Mouse (Mus musculus) embryonic facial prominence, embryonic 15.5 days (tissue): Measurements from ENCODE around the gene Celf2. TPM values are rescaled to one million over a fixed set of nuclear protein-coding genes. Genes with fewer than 3 reads are reported as not detected.

Source experiments
- ATAC-seq: fragments of 200-750 bp; cut with Nextera tagmentation; 2 replicates; pipeline ENCODE4 v1.8.0; 2017; ENCODE audit warnings: low read depth, moderate TSS enrichment; ENCODE audit not compliant: insufficient number of reproducible peaks, low FRiP score, low TSS enrichment
- H3K27ac ChIP-seq: fragments of 300-500 bp; sonication (generic); replicated peaks from 2 replicates; pipeline ENCODE4 v1.5.1; 2015; ENCODE audit warnings: mild to moderate bottlenecking, inconsistent platforms
- H3K27me3 ChIP-seq: fragments of 300-500 bp; sonication (generic); 2 replicates; pipeline ENCODE4 v1.6.1; 2015; ENCODE audit warnings: inconsistent platforms
- H3K36me3 ChIP-seq: fragments of 300-500 bp; sonication (generic); 2 replicates; pipeline ENCODE4 v1.6.1; 2015; ENCODE audit warnings: mild to moderate bottlenecking, inconsistent platforms
- H3K4me1 ChIP-seq: fragments of 300-500 bp; sonication (generic); 2 replicates; pipeline ENCODE4 v1.6.1; 2015; ENCODE audit warnings: inconsistent platforms
- H3K4me2 ChIP-seq: fragments of 300-500 bp; sonication (generic); replicated peaks from 2 replicates; pipeline ENCODE4 v1.6.1; 2015; ENCODE audit warnings: mild to moderate bottlenecking, inconsistent platforms
- H3K4me3 ChIP-seq: fragments of 300-500 bp; sonication (generic); replicated peaks from 2 replicates; pipeline ENCODE4 v1.5.1; 2015; ENCODE audit warnings: mild to moderate bottlenecking, inconsistent platforms
- H3K9ac ChIP-seq: fragments of 300-500 bp; sonication (generic); 2 replicates; pipeline ENCODE4 v1.6.1; 2015; ENCODE audit warnings: inconsistent platforms
- H3K9me3 ChIP-seq: fragments of 300-500 bp; sonication (generic); replicated peaks from 2 replicates; pipeline ENCODE4 v1.6.1; 2016; ENCODE audit warnings: inconsistent platforms
- WGBS: fragments of 180-500 bp; shearing (Covaris S2); methylation state at CpG from one replicate; pipeline ENCODE4 v1.1.7; 2015; 5-methylcytosine and 5-hydroxymethylcytosine counted together
- polyA plus RNA-seq: library from polyadenylated mRNA; unstranded; fragments of >200 nt; fragmentation: Nextera tagmentation; extraction: Ambion mirVana; gene quantifications from 2 replicates; pipeline ENCODE4 v1.2.1, GENCODE M21; 2015

Celf2 gene
- polyA plus RNA-seq, 1 experiment from 2014 or later = 59.7 TPM

DNA sequence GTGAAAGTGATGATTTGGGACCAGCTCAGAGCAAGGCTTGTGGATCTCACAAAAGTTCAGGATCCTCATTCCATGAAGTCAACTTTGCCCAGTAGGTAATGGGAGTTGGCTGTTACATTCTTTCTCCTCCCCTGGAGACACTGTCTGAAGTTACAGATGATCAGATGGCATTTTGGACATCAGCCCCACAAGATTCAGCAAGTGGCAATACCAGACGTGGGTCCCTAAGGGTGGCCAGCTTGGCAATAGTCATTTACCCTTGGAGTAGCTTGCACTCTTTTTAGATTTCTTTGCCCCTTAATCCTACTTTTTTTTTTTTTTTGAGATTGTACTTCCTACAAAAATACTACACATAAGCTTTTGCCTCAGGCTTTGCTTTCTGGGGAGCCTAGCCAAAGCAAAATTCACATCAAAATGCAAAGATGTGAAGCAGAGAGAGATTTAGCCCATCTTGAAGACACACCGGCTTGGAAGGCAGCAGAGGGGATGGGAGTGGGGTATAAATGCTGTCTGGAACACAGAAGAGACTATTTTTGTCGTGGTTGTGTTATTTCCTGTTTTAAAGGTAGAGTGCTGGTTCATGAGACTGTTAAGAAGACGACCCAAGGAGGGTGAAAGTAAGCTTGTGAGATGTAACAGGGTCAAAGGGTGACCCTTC lies 397.1 kb downstream of the Celf2 start:
- H3K4me2 ChIP-seq = no peak overlapping the region
- no peaks in the 10 kb centered on the region for H3K9me3 ChIP-seq
- ATAC-seq = no peak
- H3K27ac ChIP-seq = no peak overlapping the region
- H3K4me1 ChIP-seq = no peaks in the 10 kb centered on the region
- H3K36me3 ChIP-seq = no peaks in the 10 kb centered on the region
- 40% methylated on average over 4 of the region's 4 CpGs for WGBS
- H3K27me3 ChIP-seq = no peaks in the 10 kb centered on the region
- H3K4me3 ChIP-seq = no peak overlapping the region
- no peak overlapping the region for H3K9ac ChIP-seq

DNA sequence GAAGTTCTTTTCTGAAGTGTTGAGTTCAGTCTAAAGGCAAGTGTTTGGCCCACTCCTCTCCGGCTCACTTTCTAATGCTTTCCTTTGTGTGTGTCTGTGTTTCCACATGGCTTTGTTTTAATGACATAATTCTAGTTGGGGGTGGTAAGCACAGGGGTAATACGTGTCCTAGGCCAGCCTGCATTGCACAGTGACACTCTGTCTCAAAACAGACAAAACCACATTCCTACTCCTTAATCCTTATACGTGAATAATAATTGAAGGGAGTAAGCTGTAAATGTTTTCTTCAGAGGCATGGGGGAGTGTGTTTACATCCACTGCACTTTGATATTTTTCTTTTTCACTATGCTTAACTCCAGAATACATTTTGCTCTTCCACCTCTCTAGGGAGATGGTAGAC lies 415.9 kb downstream of the Celf2 start:
- ATAC-seq = no peak
- 31% methylated on average over 3 of the region's 3 CpGs for WGBS
- no peaks in the 10 kb centered on the region for H3K36me3 ChIP-seq

DNA sequence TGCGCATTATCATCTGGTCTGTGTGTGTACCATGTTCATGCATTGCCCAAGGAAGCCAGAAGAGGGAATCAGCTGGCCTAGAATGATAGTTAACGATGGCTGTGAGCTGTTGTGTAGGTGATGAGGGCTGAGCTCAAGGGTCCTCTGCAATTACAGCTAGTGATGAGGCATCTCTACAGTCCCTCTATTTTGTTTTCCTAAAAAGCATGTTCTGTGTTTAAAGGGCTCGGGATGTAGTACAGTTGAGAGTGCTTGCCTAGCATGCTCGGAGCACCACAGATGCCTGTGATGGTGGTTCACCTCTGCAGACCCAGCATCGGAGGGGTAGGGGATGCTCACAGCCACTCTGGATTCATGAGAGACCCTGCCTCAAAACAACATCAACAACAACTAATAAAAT lies 416.7 kb downstream of the Celf2 start:
- 92% methylated on average over 5 of the region's 5 CpGs for WGBS
- H3K9ac ChIP-seq = no peak overlapping the region
- H3K9me3 ChIP-seq = no peaks in the 10 kb centered on the region
- H3K4me2 ChIP-seq = no peak overlapping the region
- no peak overlapping the region for H3K27ac ChIP-seq
- H3K4me3 ChIP-seq = no peak overlapping the region
- ATAC-seq = no peak
- H3K4me1 ChIP-seq = peaks cover 10% of the 10 kb centered on the region; the same call in 1 of the 2 replicates
- no peaks in the 10 kb centered on the region for H3K36me3 ChIP-seq
- no peaks in the 10 kb centered on the region for H3K27me3 ChIP-seq

More for the DNA sequence above, 415.9 kb downstream of the Celf2 start:
- Histone ChIP-seq H3K9me3 (no peaks in the 10 kb centered on the region), H3K27me3 (no peaks in the 10 kb centered on the region), H3K27ac (no peak overlapping the region), H3K4me1 (peaks cover 10% of the 10 kb centered on the region; the same call in 1 of the 2 replicates), H3K4me3 (no peak overlapping the region), H3K4me2 (no peak overlapping the region), H3K9ac (no peak overlapping the region)

DNA sequence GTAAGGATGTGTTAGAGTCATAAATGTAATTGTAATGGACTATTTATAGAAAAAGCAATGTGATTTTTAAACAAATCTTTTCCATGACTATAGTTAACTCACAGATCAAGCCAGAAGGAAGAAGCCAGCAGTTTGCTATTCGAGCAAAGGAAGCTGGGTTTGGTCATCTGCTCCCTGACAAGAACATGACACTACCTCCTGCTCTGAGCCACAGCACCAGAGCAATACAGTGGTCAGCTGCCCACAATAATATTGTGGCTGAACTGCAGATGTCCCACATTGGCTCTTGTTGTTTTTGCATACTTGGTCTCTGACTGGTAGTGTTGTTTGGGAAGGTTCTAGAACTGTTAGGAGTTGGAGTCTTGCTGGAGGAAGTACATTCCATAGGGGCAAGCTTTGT lies 418.9 kb downstream of the Celf2 start:
- Histone ChIP-seq H3K36me3 (no peaks in the 10 kb centered on the region), H3K27me3 (no peaks in the 10 kb centered on the region), H3K27ac (no peak overlapping the region), H3K4me2 (no peak overlapping the region), H3K4me3 (no peak overlapping the region), H3K9me3 (no peaks in the 10 kb centered on the region), H3K9ac (no peak overlapping the region), H3K4me1 (peaks cover 10% of the 10 kb centered on the region; the same call in 1 of the 2 replicates)
- no peak for ATAC-seq
- 69% methylated on average over 1 of the region's 1 CpGs for WGBS

DNA sequence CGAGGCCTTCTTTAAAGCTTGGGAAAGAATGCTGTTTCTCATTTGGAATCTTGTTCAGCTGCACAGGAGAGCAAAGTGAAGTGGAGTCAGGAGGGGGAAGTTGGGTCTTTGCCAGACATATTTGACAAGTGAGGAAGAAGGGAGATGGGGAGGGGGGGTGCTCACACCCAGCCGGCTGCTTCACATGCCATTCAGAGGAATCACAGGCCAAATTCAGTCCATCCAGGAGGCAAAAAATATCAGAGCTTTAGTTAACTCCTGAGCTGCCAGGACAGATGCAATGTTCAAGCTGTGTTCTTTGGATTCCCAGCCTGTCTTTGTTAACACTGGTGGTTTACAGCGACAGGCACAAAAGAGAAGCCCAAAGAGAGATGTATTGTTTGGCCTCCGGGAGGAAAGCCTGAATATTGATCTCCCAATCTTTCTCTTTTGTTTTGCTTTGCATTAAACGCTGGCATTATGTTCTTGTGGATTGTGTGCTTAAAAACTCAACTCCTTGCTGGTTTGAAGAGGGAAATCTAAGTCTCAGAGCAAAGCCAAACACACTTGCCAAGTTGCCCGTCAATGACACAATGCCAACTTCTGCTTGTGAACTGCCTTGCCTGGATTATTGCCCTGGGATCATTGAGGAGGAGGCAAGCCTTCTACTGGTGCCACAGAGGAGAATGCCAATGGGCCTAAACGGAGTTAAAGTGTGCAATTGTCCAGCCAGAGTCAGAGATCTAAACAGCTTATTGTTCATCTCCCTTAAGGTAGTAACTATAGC lies 420.1 kb downstream of the Celf2 start:
- H3K36me3 ChIP-seq = no peaks in the 10 kb centered on the region
- no peak overlapping the region for H3K9ac ChIP-seq
- no peaks in the 10 kb centered on the region for H3K27me3 ChIP-seq
- no peaks in the 10 kb centered on the region for H3K9me3 ChIP-seq
- peaks cover 10% of the 10 kb centered on the region; the same call in 1 of the 2 replicates for H3K4me1 ChIP-seq
- 16% methylated on average over 7 of the region's 7 CpGs for WGBS
- no peak overlapping the region for H3K4me2 ChIP-seq
- no peak overlapping the region for H3K4me3 ChIP-seq
- ATAC-seq = peak; percentile 67
- peak overlapping the region; percentile 55 for H3K27ac ChIP-seq

DNA sequence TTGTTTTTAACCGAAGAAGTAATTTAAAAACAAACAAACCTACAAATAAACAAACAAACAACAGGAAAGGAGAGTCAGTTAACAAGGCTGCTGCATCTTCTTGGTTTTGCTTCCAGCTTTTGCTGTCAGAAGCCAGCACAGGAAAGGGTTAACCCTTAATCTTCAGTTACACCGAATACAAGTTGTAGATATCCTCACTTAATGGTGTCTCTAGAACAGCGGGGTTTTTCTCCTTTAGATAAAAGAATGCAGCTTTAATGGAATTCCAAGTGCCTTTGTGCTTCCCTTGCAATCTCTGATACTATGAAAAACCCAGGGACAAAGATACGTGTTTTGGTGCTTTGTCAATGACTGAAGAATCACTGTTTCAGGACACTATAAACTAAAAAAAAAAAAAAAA lies 420.8 kb downstream of the Celf2 start:
- Histone ChIP-seq H3K4me1 (peaks cover 10% of the 10 kb centered on the region; the same call in 1 of the 2 replicates), H3K9me3 (no peaks in the 10 kb centered on the region), H3K9ac (no peak overlapping the region), H3K27ac (peak overlapping the region; percentile 55; the same call in 1 of the 2 replicates), H3K4me2 (no peak overlapping the region), H3K27me3 (no peaks in the 10 kb centered on the region), H3K36me3 (no peaks in the 10 kb centered on the region), H3K4me3 (no peak overlapping the region)
- no peak for ATAC-seq
- WGBS = 31% methylated on average over 4 of the region's 4 CpGs

DNA sequence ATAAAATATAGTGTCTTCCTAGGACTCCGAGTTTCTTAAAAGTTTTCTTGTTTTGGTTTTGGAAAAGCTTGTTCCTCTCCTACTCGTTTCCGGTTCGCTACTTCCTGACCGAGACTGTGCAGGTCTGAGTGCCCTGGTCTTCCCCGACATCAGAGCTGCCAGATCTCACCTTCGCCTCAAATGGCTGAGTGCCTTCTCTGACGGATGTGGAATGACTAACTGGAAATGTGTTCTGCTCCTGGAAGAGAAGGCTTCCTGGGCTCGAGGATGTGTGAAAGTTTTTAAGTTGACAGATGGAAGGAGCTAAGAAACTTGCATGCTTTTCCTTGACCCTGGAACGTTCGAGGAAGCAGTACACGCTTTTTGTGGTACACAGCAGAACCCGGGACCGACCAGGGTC lies 421.9 kb downstream of the Celf2 start:
- H3K4me2 ChIP-seq = no peak overlapping the region
- ATAC-seq = no peak
- H3K9me3 ChIP-seq = no peaks in the 10 kb centered on the region
- 74% methylated on average over 14 of the region's 14 CpGs for WGBS
- no peak overlapping the region for H3K4me3 ChIP-seq
- no peaks in the 10 kb centered on the region for H3K36me3 ChIP-seq
- no peak overlapping the region for H3K9ac ChIP-seq
- no peaks in the 10 kb centered on the region for H3K27me3 ChIP-seq
- H3K4me1 ChIP-seq = peaks cover 11% of the 10 kb centered on the region
- H3K27ac ChIP-seq = no peak overlapping the region

DNA sequence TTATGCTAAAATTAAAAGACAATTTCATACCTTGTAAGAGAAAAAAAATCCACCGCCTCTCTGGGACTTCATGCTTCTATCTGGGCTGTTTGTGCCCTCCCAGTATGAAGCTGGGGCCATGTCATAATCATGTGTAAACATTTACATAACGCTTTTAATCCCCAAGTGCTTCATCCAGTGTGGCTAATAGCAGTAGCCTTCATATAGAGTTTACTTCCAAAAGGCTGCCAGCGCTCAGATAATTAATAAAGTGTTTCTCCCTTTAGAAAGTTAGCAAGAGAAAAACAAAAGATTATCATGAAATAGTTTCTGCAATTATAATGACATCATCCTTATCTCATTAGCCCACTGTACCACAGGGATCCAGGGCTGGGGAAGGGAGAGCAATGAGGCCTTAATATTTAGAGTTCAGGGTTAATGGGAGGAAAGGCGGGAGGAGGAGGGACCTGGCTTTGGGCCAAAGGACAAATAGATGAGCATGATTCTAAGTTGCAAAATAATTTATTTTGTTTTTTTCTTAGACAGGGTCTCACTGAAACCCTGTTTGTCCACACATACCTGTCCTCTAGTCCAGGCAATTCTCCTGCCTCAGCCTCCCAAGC lies 425.8 kb downstream of the Celf2 start:
- whole genome bisulfite sequencing = 74% methylated on average over 4 of the region's 4 CpGs
- ATAC-seq = no peak

DNA sequence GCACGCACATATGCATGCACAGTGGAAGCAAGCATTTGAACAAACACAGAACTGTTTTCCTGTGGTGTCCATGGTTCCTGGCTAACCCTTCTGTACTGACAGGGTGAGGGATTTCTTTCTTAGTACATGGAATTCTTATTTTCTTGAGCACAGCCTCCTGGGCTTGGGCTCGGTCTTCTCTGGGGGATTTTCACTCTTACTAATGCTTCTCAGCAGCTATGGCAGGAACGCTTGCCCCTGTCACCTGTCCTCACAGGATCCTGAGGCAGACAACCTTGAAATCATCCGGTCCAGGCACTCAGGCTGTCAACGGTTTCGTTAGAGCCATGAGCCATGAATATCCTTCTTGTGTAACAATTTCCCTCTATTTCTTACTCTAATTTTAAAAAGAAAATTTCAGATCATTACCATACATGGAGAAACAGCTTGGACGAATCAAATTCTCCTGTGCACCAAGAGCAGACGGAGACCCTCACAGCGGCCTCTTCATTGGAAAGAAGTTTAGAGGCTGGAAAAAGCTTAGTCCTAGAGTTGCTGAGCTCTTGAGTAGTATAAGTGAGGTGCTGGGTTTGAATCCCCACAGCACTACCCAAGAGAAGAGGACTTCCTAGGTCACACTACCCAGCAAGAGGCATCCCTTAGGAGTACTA lies 426.9 kb downstream of the Celf2 start:
- WGBS = 52% methylated on average over 9 of the region's 9 CpGs
- no peak overlapping the region for H3K9ac ChIP-seq
- no peaks in the 10 kb centered on the region for H3K36me3 ChIP-seq
- H3K27me3 ChIP-seq = no peaks in the 10 kb centered on the region
- H3K9me3 ChIP-seq = 0 out of 2 replicates have a peak, but pooled peaks cover under 1% of the 10 kb centered on the region
- H3K4me2 ChIP-seq = no peak overlapping the region
- peaks cover 20% of the 10 kb centered on the region for H3K4me1 ChIP-seq
- 0 out of 2 replicates have a peak overlapping the region, but pooled peaks have one; percentile 17 for H3K27ac ChIP-seq
- H3K4me3 ChIP-seq = no peak overlapping the region
- ATAC-seq = no peak

More for the DNA sequence above, 425.8 kb downstream of the Celf2 start:
- Histone ChIP-seq H3K27ac (no peak overlapping the region), H3K9me3 (no peaks in the 10 kb centered on the region), H3K27me3 (no peaks in the 10 kb centered on the region), H3K36me3 (no peaks in the 10 kb centered on the region), H3K4me1 (peaks cover 20% of the 10 kb centered on the region), H3K4me3 (no peak overlapping the region), H3K4me2 (no peak overlapping the region), H3K9ac (no peak overlapping the region)

DNA sequence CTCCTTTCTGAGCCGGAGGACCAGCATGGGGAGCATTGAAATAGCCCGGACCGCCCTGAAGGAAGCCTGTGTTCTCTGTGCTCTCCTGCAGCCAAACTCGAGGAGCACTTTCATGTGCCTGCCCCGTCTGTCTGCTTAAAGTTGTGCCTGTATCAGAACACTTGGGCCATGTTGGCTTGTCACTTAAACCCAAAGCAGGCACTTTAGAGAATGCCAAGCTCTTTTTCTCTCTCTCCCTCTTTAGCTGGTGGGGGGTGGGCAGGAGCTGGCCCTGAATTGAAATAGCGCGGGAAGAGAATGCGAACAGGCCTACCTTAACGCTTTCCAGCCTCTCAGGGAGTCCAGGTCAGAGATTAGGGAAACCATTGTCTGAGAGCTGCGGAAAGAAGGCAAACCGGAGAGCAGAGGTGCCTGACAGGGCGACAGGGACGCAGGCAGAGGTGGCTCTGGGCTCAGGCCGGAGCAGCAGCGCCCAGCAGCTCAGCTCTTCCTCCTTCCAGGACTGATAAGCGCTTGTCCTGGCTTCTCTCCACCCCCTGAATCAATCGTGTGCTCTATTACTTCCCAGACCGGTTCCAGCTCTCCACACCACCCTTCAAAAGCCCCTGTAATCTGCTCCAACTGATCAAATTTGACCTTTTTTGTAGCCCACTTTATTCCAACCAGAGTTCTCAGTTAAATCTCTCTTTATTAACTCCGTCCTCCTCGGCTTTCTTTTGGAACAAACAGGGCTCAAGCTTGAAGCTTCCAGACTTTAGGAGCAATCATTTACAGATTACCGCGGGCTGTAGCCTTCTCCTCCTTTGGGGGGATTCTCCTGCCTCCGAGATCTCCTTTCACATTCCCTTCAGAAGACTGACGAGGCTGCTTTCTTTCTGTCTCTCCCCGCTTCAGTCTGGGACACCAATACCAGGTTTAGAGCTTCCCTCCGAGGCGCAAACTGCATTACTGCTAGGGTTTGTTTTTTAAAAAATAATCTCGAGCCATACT lies 428.3 kb downstream of the Celf2 start:
- Histone ChIP-seq H3K4me3 (peak overlapping the region; percentile 32), H3K36me3 (no peaks in the 10 kb centered on the region), H3K27ac (peak overlapping the region; percentile 74), H3K9ac (peak overlapping the region; percentile 21; the same call in 1 of the 2 replicates), H3K4me2 (peak overlapping the region; percentile 51), H3K4me1 (peaks cover 20% of the 10 kb centered on the region), H3K9me3 (0 out of 2 replicates have a peak, but pooled peaks cover 5% of the 10 kb centered on the region), H3K27me3 (no peaks in the 10 kb centered on the region)
- whole genome bisulfite sequencing = 7% methylated on average over 28 of the region's 28 CpGs
- peak; percentile 32; the same call in 1 of the 2 replicates for ATAC-seq
